Mouse (Mus musculus) liver, embryonic 14.5 days (tissue): Measurements from ENCODE around the gene Ubash3b.
A peak's percentile ranks its signal among the peaks of the same experiment; 100 is the strongest.

ENCODE experiments used
- CTCF ChIP-seq: IDR thresholded peaks from 2 replicates; pipeline ENCODE4 v1.5.1; 2016; ENCODE audit warnings: antibody characterized with exemption, low read depth, control low read depth
- EP300 ChIP-seq: IDR thresholded peaks from 2 replicates; pipeline ENCODE4 v1.6.1; 2016; ENCODE audit warnings: antibody characterized with exemption, low read depth

DNA sequence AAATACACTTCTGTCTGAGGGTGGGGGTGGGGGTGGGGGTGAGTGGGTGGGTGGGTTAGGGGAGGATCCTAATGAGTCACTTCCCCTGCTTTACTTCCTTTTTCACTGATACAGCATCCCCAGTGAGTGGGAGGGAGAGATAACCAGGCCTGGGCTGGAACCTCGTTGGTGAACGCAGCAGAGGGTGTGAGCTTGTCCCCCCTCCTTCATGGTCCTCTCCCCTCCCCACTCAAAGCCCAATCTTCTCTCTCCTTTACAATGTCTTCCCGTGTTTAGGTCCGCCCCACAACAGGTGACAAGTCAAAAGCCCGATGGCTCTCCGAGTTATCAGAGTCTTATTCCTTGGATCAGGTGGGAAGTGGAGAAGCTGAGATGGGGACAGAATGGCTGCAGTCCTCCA is 88.7 kb downstream of the Ubash3b start:
- peak; percentile 61; the same call in 1 of the 2 replicates for TF ChIP-seq EP300
- TF ChIP-seq CTCF = no peak
